Comparison of ENCODE assay signal across 19 mouse cellular contexts in the genomic region with DNA sequence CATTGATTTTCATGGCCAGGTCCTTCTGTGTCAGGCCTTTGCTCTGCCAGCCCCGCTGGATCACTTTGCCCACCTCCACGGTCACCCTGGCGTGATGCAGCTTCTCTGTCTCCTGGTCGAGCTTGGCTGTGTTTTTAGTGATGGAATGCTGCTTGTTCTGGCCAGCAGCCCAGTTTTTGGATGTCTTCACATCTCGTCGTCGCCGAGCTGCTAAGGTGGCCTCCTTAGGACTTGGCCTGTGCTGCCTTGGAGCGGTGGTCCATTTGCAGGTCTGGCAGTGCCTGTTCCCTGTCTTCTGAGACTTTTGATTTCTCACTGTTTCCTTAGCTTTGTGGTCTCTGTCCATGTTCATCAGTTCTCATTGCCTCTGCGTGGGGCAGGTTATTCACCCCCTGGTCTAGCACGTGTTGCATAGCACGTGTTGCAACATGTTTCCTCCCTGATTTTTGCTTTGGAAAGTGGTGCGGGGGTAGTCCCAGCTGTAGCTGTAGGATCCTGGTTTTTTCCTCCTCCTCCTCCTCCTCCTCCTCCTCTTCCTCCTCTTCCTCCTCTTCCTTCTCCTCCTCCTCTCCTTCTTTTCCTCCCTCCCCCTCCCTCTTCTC. TPM values are rescaled to one million over a fixed set of nuclear protein-coding genes. Genes with fewer than 3 reads are reported as not detected.
DNase-seq lines count a peak whose midpoint lies in the region; ATAC-seq and TF ChIP-seq lines count a peak whose summit lies in the region.
"Had no signal": no experiment of that assay in that cellular context is flagged by ENCODE, and none has a peak within 500 bp of the region (broad histone marks: within the 10 kb centered on the region; RNA-seq: fewer than 3 reads in every experiment).

No protein-coding gene starts in this region.

- H3K9ac ChIP-seq in liver, embryonic 12.5 days: no peak overlapping the region
- H3K9ac ChIP-seq in liver, postnatal 0 days (replicated peaks): no peak overlapping the region
- no peak overlapping the region for H3K9ac ChIP-seq in midbrain, embryonic 13.5 days (replicated peaks)
- H3K9ac ChIP-seq: limb, embryonic 13.5 days; midbrain, embryonic 12.5 days had no signal

- H3K9me3 ChIP-seq in liver, embryonic 12.5 days (replicated peaks): no peaks in the 10 kb centered on the region
- H3K9me3 ChIP-seq in liver, postnatal 0 days (ENCODE audit: low read length): no peaks in the 10 kb centered on the region
- H3K9me3 ChIP-seq in midbrain, embryonic 13.5 days: no peaks in the 10 kb centered on the region
- H3K9me3 ChIP-seq: limb, embryonic 13.5 days; midbrain, embryonic 12.5 days had no signal

- no peak for TF ChIP-seq CTCF in liver, postnatal 0 days (IDR thresholded peaks at IDR 0.05; ENCODE audit: low read depth)

- no peak overlapping the region for H3K4me2 ChIP-seq in liver, embryonic 12.5 days
- H3K4me2 ChIP-seq in liver, postnatal 0 days (ENCODE audit: low read depth, low read length): no peak overlapping the region
- H3K4me2 ChIP-seq in midbrain, embryonic 13.5 days (replicated peaks): no peak overlapping the region
- H3K4me2 ChIP-seq: heart, embryonic 11.5 days; limb, embryonic 13.5 days; midbrain, embryonic 12.5 days had no signal

- H3K36me3 ChIP-seq in liver, embryonic 12.5 days: peaks cover 16% of the 10 kb centered on the region
- H3K36me3 ChIP-seq in liver, postnatal 0 days (replicated peaks; ENCODE audit: insufficient read depth, low read length): no peaks in the 10 kb centered on the region; the same call in 1 of the 2 replicates
- H3K36me3 ChIP-seq in midbrain, embryonic 13.5 days: no peaks in the 10 kb centered on the region
- H3K36me3 ChIP-seq: limb, embryonic 13.5 days; midbrain, embryonic 12.5 days had no signal

- no peak for TF ChIP-seq EP300 in liver, postnatal 0 days (IDR thresholded peaks at IDR 0.05; ENCODE audit: low read depth)

- DNase-seq in cerebellum, postnatal 10 days: peak; percentile 50 to 51
- no peak for DNase-seq in cerebellum, adult 8-10 months
- DNase-seq in liver: no peak
- peak; percentile 69 for DNase-seq in brain, adult 2 months (ENCODE audit: low read depth, low spot score)
- DNase-seq in liver, postnatal 0 days: no peak
- DNase-seq: adrenal gland, postnatal 25 days; gastrocnemius, postnatal 10 days; lung, adult 18-20 months; lung, postnatal 14 days; right cerebral cortex, postnatal 25 days; spleen, adult 18-20 months had no signal

- no peaks in the 10 kb centered on the region for H3K27me3 ChIP-seq in liver, embryonic 12.5 days (replicated peaks)
- no peaks in the 10 kb centered on the region for H3K27me3 ChIP-seq in liver, postnatal 0 days (ENCODE audit: insufficient read depth, low read length)
- H3K27me3 ChIP-seq in midbrain, embryonic 13.5 days: no peaks in the 10 kb centered on the region
- H3K27me3 ChIP-seq: limb, embryonic 13.5 days; midbrain, embryonic 12.5 days had no signal

- no peak for ATAC-seq in liver, embryonic 12.5 days
- peak; percentile 54; the same call in 1 of the 2 replicates for ATAC-seq in liver, postnatal 0 days
- ATAC-seq in midbrain, embryonic 13.5 days: no peak
- ATAC-seq: forebrain, embryonic 14.5 days; hindbrain, postnatal 0 days; intestine, embryonic 16.5 days had no signal

- H3K27ac ChIP-seq in liver, embryonic 12.5 days: 0 out of 2 replicates have a peak overlapping the region, but pooled peaks have one; percentile 79
- no peak overlapping the region for H3K27ac ChIP-seq in liver, postnatal 0 days (ENCODE audit: low read depth)
- no peak overlapping the region for H3K27ac ChIP-seq in midbrain, embryonic 13.5 days
- H3K27ac ChIP-seq: hindbrain, postnatal 0 days; limb, embryonic 13.5 days; midbrain, embryonic 12.5 days had no signal

- no peak overlapping the region for H3K4me3 ChIP-seq in liver, embryonic 12.5 days
- H3K4me3 ChIP-seq in liver, postnatal 0 days (ENCODE audit: low read depth, low read length): no peak overlapping the region
- H3K4me3 ChIP-seq in midbrain, embryonic 13.5 days (replicated peaks): no peak overlapping the region
- H3K4me3 ChIP-seq: limb, embryonic 13.5 days; midbrain, embryonic 12.5 days had no signal

- H3K4me1 ChIP-seq in liver, embryonic 12.5 days: peaks cover 68% of the 10 kb centered on the region
- H3K4me1 ChIP-seq in liver, postnatal 0 days (ENCODE audit: insufficient read depth): peaks cover 7% of the 10 kb centered on the region; the same call in 1 of the 2 replicates
- 0 out of 2 replicates have a peak, but pooled peaks cover 3% of the 10 kb centered on the region for H3K4me1 ChIP-seq in midbrain, embryonic 13.5 days (replicated peaks)
- H3K4me1 ChIP-seq: midbrain, embryonic 12.5 days had no signal

- 80% methylated on average over 13 of the region's 13 CpGs for WGBS in liver, embryonic 12.5 days (ENCODE audit: insufficient replicate concordance)
- 68% methylated on average over 13 of the region's 13 CpGs for WGBS in liver, postnatal 0 days (ENCODE audit: insufficient replicate concordance)
- 70% methylated on average over 13 of the region's 13 CpGs for WGBS in midbrain, embryonic 13.5 days

RNA-seq across cellular contexts. Expression of a gene that starts 17.6 kb away (rescaled TPM):
- polyA plus RNA-seq in liver, embryonic 12.5 days (2016; fragmentation: Nextera tagmentation; extraction: Ambion mirVana): 36.4 and 38.7 TPM in 2 replicates
- polyA plus RNA-seq in liver, postnatal 0 days (2015; fragmentation: Nextera tagmentation; extraction: Ambion mirVana): 19.1 and 20.7 TPM in 2 replicates
- 13.4 and 15.2 TPM in 2 replicates for polyA plus RNA-seq in midbrain, embryonic 13.5 days (2015; fragmentation: Nextera tagmentation; extraction: Ambion mirVana)

RNA-seq across cellular contexts. Expression of a gene that starts 44.2 kb away (rescaled TPM):
- polyA plus RNA-seq in liver, embryonic 12.5 days (2016; fragmentation: Nextera tagmentation; extraction: Ambion mirVana): 14.2 and 14.3 TPM in 2 replicates
- polyA plus RNA-seq in liver, postnatal 0 days (2015; fragmentation: Nextera tagmentation; extraction: Ambion mirVana): 4.2 and 4.9 TPM in 2 replicates
- 13.7 and 16.1 TPM in 2 replicates for polyA plus RNA-seq in midbrain, embryonic 13.5 days (2015; fragmentation: Nextera tagmentation; extraction: Ambion mirVana)

Comparison
In these comparisons a context has a peak if more than half of its experiments do, and no peak if none do; other contexts are left out.
1. DNase-seq: peak in cerebellum, postnatal 10 days (2 of 2) and brain, adult 2 months (single experiment); none in cerebellum, adult 8-10 months (single experiment), liver (single experiment) and liver, postnatal 0 days (single experiment).